Mouse (Mus musculus) inflammation-experienced regulatory T-cells, adult 16 weeks (primary cell): ENCODE data around the gene Gm5152. TPM values are rescaled to one million over a fixed set of nuclear protein-coding genes. Genes with fewer than 3 reads are reported as not detected.

Experiments used
- polyA plus RNA-seq: library from polyadenylated mRNA; unstranded; fragments of 100-300 nt; shearing (Covaris generic); gene quantifications from one replicate; pipeline ENCODE4 v1.2.1, GENCODE M21; 2017

The Gm5152 gene
- not detected for polyA plus RNA-seq

DNA sequence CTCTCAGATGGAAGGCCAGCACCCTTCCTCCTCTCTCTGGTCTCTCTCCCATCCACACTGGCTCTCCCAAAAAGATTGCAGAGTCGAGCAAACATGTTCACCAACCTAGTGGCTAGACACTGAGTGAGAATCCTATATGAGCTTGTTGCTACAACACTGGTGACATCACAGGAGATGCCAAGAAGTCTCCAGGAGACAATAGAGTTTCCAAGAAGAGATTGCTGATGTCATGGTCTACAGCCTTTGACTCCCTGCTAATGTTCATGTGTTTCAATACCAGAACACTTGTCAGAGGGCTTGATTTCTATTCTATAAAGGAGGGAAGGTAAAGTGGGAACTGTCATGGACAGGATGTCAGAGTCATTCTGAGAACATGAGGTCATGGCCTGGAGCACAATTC lies at the start of gene Gm5152:
Gene Gm5152, minus strand, starts transcription at position 101 of the 400 bp plus-strand sequence.

